Mouse (Mus musculus): ENCODE data around the gene Hand2.

The Hand2 gene

GRCm38 (mm10) chr8:57320851-57321743, at the start of gene Hand2:
Gene Hand2 (plus strand): TSS chr8:57320983.
- in situ Hi-C loops (cut with MboI; ENCODE audit: unreplicated experiment in 2 of 2), result no loop called here

- in situ Hi-C loops (cut with MboI; ENCODE audit: unreplicated experiment in 2 of 2), result no loop called here
Observed at GRCm38 (mm10) chr8:57273055-57273454, 47.7 kb upstream of the Hand2 start.

GRCm38 (mm10) chr8:57293441-57293840, 27.3 kb upstream of the Hand2 start:
- in situ Hi-C loops (cut with MboI; ENCODE audit: unreplicated experiment in 2 of 2), result no loop called here

GRCm38 (mm10) chr8:57303513-57303912, 17.3 kb upstream of the Hand2 start:
- in situ Hi-C loops (cut with MboI; ENCODE audit: unreplicated experiment in 2 of 2), result no loop called here

GRCm38 (mm10) chr8:57304944-57305343, 15.8 kb upstream of the Hand2 start:
- in situ Hi-C loops (cut with MboI; ENCODE audit: unreplicated experiment in 2 of 2), result no loop called here

- in situ Hi-C loops (cut with MboI; ENCODE audit: unreplicated experiment in 2 of 2), result no loop called here
Observed at GRCm38 (mm10) chr8:57306441-57306840, 14.3 kb upstream of the Hand2 start.

GRCm38 (mm10) chr8:57309844-57310485, 10.8 kb upstream of the Hand2 start:
- in situ Hi-C loops (cut with MboI; ENCODE audit: unreplicated experiment in 2 of 2), result no loop called here

- in situ Hi-C loops (cut with MboI; ENCODE audit: unreplicated experiment in 2 of 2), result no loop called here
Observed at GRCm38 (mm10) chr8:57312031-57312981, 8.5 kb upstream of the Hand2 start.

- in situ Hi-C loops (cut with MboI; ENCODE audit: unreplicated experiment in 2 of 2), result no loop called here
Observed at GRCm38 (mm10) chr8:57313583-57313982, 7.2 kb upstream of the Hand2 start.

- in situ Hi-C loops (cut with MboI; ENCODE audit: unreplicated experiment in 2 of 2), result no loop called here
Observed at GRCm38 (mm10) chr8:57314216-57314615, 6.6 kb upstream of the Hand2 start.

- in situ Hi-C loops (cut with MboI; ENCODE audit: unreplicated experiment in 2 of 2), result no loop called here
Observed at GRCm38 (mm10) chr8:57315471-57315870, 5.3 kb upstream of the Hand2 start.

- in situ Hi-C loops (cut with MboI; ENCODE audit: unreplicated experiment in 2 of 2), result no loop called here
Observed at GRCm38 (mm10) chr8:57317107-57317506, 3.7 kb upstream of the Hand2 start.

- in situ Hi-C loops (cut with MboI; ENCODE audit: unreplicated experiment in 2 of 2), result no loop called here
Observed at GRCm38 (mm10) chr8:57317890-57318480, 2.8 kb upstream of the Hand2 start.

GRCm38 (mm10) chr8:57319092-57319980, 1.4 kb upstream of the Hand2 start:
- in situ Hi-C loops (cut with MboI; ENCODE audit: unreplicated experiment in 2 of 2), result no loop called here

GRCm38 (mm10) chr8:57319981-57320585, 700 bp upstream of the Hand2 start:
- in situ Hi-C loops (cut with MboI; ENCODE audit: unreplicated experiment in 2 of 2), result no loop called here

- in situ Hi-C loops (cut with MboI; ENCODE audit: unreplicated experiment in 2 of 2), result no loop called here
Observed at GRCm38 (mm10) chr8:57321898-57322895, 1.4 kb downstream of the Hand2 start.

- in situ Hi-C loops (cut with MboI; ENCODE audit: unreplicated experiment in 2 of 2), result no loop called here
Observed at GRCm38 (mm10) chr8:57322961-57323941, 2.5 kb downstream of the Hand2 start.
